Mouse (Mus musculus): ENCODE results near the gene Cdipt. TPM values are rescaled to one million over a fixed set of nuclear protein-coding genes. Genes with fewer than 3 reads are reported as not detected.

Cdipt gene
- polyA plus RNA-seq, 1 experiment from 2014 or later: 136 TPM

- H3K36me3 ChIP-seq (replicated peaks): peaks cover 12% of the 10 kb centered on the region; the same call in 1 of the 2 replicates
- peak overlapping the region; percentile 94 for H3K27ac ChIP-seq
- peak overlapping the region; percentile 90 for H3K4me2 ChIP-seq
- peaks cover 66% of the 10 kb centered on the region for H3K4me1 ChIP-seq
- 2% methylated on average over 10 of the region's 10 CpGs for WGBS
- H3K27me3 ChIP-seq (replicated peaks): no peaks in the 10 kb centered on the region
- peak overlapping the region; percentile 69 for H3K4me3 ChIP-seq
- peak; percentile 7; the same call in 1 of the 2 replicates for ATAC-seq (replicated peaks)
- no peaks in the 10 kb centered on the region for H3K9me3 ChIP-seq
- peak overlapping the region; percentile 91 for H3K9ac ChIP-seq
Observed at GRCm38 (mm10) chr7:127016081-127016480, 40.4 kb downstream of the Cdipt start.

GRCm38 (mm10) chr7:127016481-127016485 lies 40.6 kb downstream of the Cdipt start, which contains the start of gene Pagr1b:
TSS of gene Pagr1b (minus strand) at chr7:127016484.
- Histone ChIP-seq H3K9me3 (no peaks in the 10 kb centered on the region), H3K4me3 (peak within 1 kb of the TSS; percentile 69), H3K4me1 (peaks cover 68% of the 10 kb centered on the region)

GRCm38 (mm10) chr7:127016486-127016938 lies 40.8 kb downstream of the Cdipt start:
- under 1% methylated on average over 22 of the region's 22 CpGs for WGBS
- H3K4me1 ChIP-seq: peaks cover 70% of the 10 kb centered on the region
- H3K9me3 ChIP-seq: no peaks in the 10 kb centered on the region

More at GRCm38 (mm10) chr7:127016481-127016485, 40.6 kb downstream of the Cdipt start, which contains the start of gene Pagr1b:
- peak within 1 kb of the TSS; percentile 94 for H3K27ac ChIP-seq
- H3K27me3 ChIP-seq (replicated peaks): no peaks in the 10 kb centered on the region
- H3K36me3 ChIP-seq (replicated peaks): peaks cover 12% of the 10 kb centered on the region; the same call in 1 of the 2 replicates
- H3K9ac ChIP-seq: peak within 1 kb of the TSS; percentile 91
- ATAC-seq (replicated peaks): no peak
- peak within 1 kb of the TSS; percentile 90 for H3K4me2 ChIP-seq

GRCm38 (mm10) chr7:127016971-127017949 lies 41.5 kb downstream of the Cdipt start, which contains the start of gene Pagr1a:
TSS of gene Pagr1a (minus strand) at chr7:127017352.
- peak; percentile 83 for ATAC-seq (replicated peaks)
- H3K9ac ChIP-seq: peak within 1 kb of the TSS; percentile 91
- H3K4me2 ChIP-seq: peak within 1 kb of the TSS; percentile 90
- H3K27ac ChIP-seq: peak within 1 kb of the TSS; percentile 94
- H3K36me3 ChIP-seq (replicated peaks): peaks cover 14% of the 10 kb centered on the region; the same call in 1 of the 2 replicates
- 3% methylated on average over 39 of the region's 39 CpGs for WGBS
- peak within 1 kb of the TSS; percentile 69 for H3K4me3 ChIP-seq
- H3K27me3 ChIP-seq (replicated peaks): no peaks in the 10 kb centered on the region
- peaks cover 77% of the 10 kb centered on the region for H3K4me1 ChIP-seq
- H3K9me3 ChIP-seq: no peaks in the 10 kb centered on the region

More at GRCm38 (mm10) chr7:127016486-127016938, 40.8 kb downstream of the Cdipt start:
- peaks cover 12% of the 10 kb centered on the region; the same call in 1 of the 2 replicates for H3K36me3 ChIP-seq (replicated peaks)
- H3K27ac ChIP-seq: peak overlapping the region; percentile 94
- H3K4me3 ChIP-seq: peak overlapping the region; percentile 69
- H3K27me3 ChIP-seq (replicated peaks): no peaks in the 10 kb centered on the region
- ATAC-seq (replicated peaks): peak; percentile 59
- H3K4me2 ChIP-seq: peak overlapping the region; percentile 90
- H3K9ac ChIP-seq: peak overlapping the region; percentile 91

- H3K4me1 ChIP-seq: peaks cover 84% of the 10 kb centered on the region
- peak overlapping the region; percentile 18 for H3K9ac ChIP-seq
- H3K27me3 ChIP-seq (replicated peaks): no peaks in the 10 kb centered on the region
- no peak for ATAC-seq (replicated peaks)
- H3K9me3 ChIP-seq: no peaks in the 10 kb centered on the region
- peaks cover 17% of the 10 kb centered on the region for H3K36me3 ChIP-seq (replicated peaks)
- H3K4me2 ChIP-seq: peak overlapping the region; percentile 90
- peak overlapping the region; percentile 94 for H3K27ac ChIP-seq
- peak overlapping the region; percentile 69; the same call in 1 of the 2 replicates for H3K4me3 ChIP-seq
- 45% methylated on average over 6 of the region's 6 CpGs for WGBS
Observed at GRCm38 (mm10) chr7:127017950-127018345, 42.2 kb downstream of the Cdipt start.

GRCm38 (mm10) chr7:127018416-127019305 lies 42.9 kb downstream of the Cdipt start:
- no peak for ATAC-seq (replicated peaks)
- Histone ChIP-seq H3K27me3 (replicated peaks) (no peaks in the 10 kb centered on the region), H3K4me2 (peak overlapping the region; percentile 90), H3K4me1 (peaks cover 88% of the 10 kb centered on the region), H3K4me3 (no peak overlapping the region), H3K9ac (peak overlapping the region; percentile 60; the same call in 1 of the 2 replicates), H3K9me3 (no peaks in the 10 kb centered on the region), H3K27ac (peak overlapping the region; percentile 94; the same call in 1 of the 2 replicates), H3K36me3 (replicated peaks) (peaks cover 11% of the 10 kb centered on the region)
- 84% methylated on average over 15 of the region's 15 CpGs for WGBS

- H3K36me3 ChIP-seq (replicated peaks): peaks cover 11% of the 10 kb centered on the region
- peak overlapping the region; percentile 49; the same call in 1 of the 2 replicates for H3K4me3 ChIP-seq
- no peak overlapping the region for H3K27ac ChIP-seq
- peak overlapping the region; percentile 60; the same call in 1 of the 2 replicates for H3K9ac ChIP-seq
- no peaks in the 10 kb centered on the region for H3K27me3 ChIP-seq (replicated peaks)
- no peaks in the 10 kb centered on the region for H3K9me3 ChIP-seq
- whole genome bisulfite sequencing: 79% methylated on average over 14 of the region's 14 CpGs
- no peak for ATAC-seq (replicated peaks)
- peak overlapping the region; percentile 64 for H3K4me2 ChIP-seq
- H3K4me1 ChIP-seq: peaks cover 91% of the 10 kb centered on the region
Observed at GRCm38 (mm10) chr7:127019306-127019960, 43.7 kb downstream of the Cdipt start.

- 58% methylated on average over 3 of the region's 3 CpGs for WGBS
- peak overlapping the region; percentile 60; the same call in 1 of the 2 replicates for H3K9ac ChIP-seq
- H3K27ac ChIP-seq: peak overlapping the region; percentile 83
- peak overlapping the region; percentile 64 for H3K4me2 ChIP-seq
- H3K36me3 ChIP-seq (replicated peaks): peaks cover 11% of the 10 kb centered on the region
- no peaks in the 10 kb centered on the region for H3K9me3 ChIP-seq
- H3K27me3 ChIP-seq (replicated peaks): no peaks in the 10 kb centered on the region
- peak overlapping the region; percentile 49 for H3K4me3 ChIP-seq
- peaks cover 91% of the 10 kb centered on the region for H3K4me1 ChIP-seq
- ATAC-seq (replicated peaks): no peak
Observed at GRCm38 (mm10) chr7:127020031-127020430, 44.3 kb downstream of the Cdipt start.

GRCm38 (mm10) chr7:127020491-127020890 lies 44.8 kb downstream of the Cdipt start:
- H3K4me2 ChIP-seq: peak overlapping the region; percentile 64
- 24% methylated on average over 5 of the region's 5 CpGs for WGBS
- H3K4me3 ChIP-seq: peak overlapping the region; percentile 49
- ATAC-seq (replicated peaks): no peak
- peak overlapping the region; percentile 60 for H3K9ac ChIP-seq
- peaks cover 8% of the 10 kb centered on the region for H3K36me3 ChIP-seq (replicated peaks)
- peaks cover 87% of the 10 kb centered on the region for H3K4me1 ChIP-seq
- H3K27me3 ChIP-seq (replicated peaks): no peaks in the 10 kb centered on the region
- peak overlapping the region; percentile 83 for H3K27ac ChIP-seq
- no peaks in the 10 kb centered on the region for H3K9me3 ChIP-seq

GRCm38 (mm10) chr7:127020901-127021562 lies 45.3 kb downstream of the Cdipt start, which contains the start of the genes Gm42742 and Prrt2:
TSS of gene Gm42742 (minus strand) at chr7:127021097.
TSS of gene Prrt2 (minus strand) at chr7:127021211.
- H3K27me3 ChIP-seq (replicated peaks): no peaks in the 10 kb centered on the region
- ATAC-seq (replicated peaks): peak; percentile 12
- peak within 1 kb of the TSS; percentile 60 for H3K9ac ChIP-seq
- H3K4me3 ChIP-seq: peak within 1 kb of the TSS; percentile 49
- H3K36me3 ChIP-seq (replicated peaks): peaks cover 6% of the 10 kb centered on the region
- H3K27ac ChIP-seq: peak within 1 kb of the TSS; percentile 83
- peak within 1 kb of the TSS; percentile 64 for H3K4me2 ChIP-seq
- under 1% methylated on average over 36 of the region's 37 CpGs for WGBS
- peaks cover 82% of the 10 kb centered on the region for H3K4me1 ChIP-seq
- H3K9me3 ChIP-seq: no peaks in the 10 kb centered on the region

Data from midbrain, embryonic 15.5 days (tissue).